Mouse (Mus musculus): ENCODE results near the gene Gm13695. TPM values are rescaled to one million over a fixed set of nuclear protein-coding genes. Genes with fewer than 3 reads are reported as not detected.
A peak's percentile ranks its signal among the peaks of the same experiment; 100 is the strongest.
"Not testable (repeated sequence)": the region's sequence is repeated elsewhere in the genome, so short reads cannot be mapped to it uniquely, and the experiment has no call there.

Gene Gm13695
- total and polyA plus RNA-seq, 2 experiments from 2014 or later: not detected

- H3K9me3 ChIP-seq (ENCODE audit: low read length); H3K9ac ChIP-seq (replicated peaks; ENCODE audit: low read length); H3K4me2 ChIP-seq (ENCODE audit: low read depth, low read length); H3K4me3 ChIP-seq (ENCODE audit: low read length); H3K36me3 ChIP-seq (ENCODE audit: insufficient read depth, low read length); ATAC-seq; DNase-seq (ENCODE audit: low spot score); H3K27ac ChIP-seq; H3K4me1 ChIP-seq (ENCODE audit: insufficient read depth, low read length); H3K27me3 ChIP-seq (ENCODE audit: insufficient read depth, low read length): not testable (repeated sequence)
- no CpG with 5 or more reads among the region's 6 CpGs for WGBS
Observed at GRCm38 (mm10) chr2:83984443-83984842, 17.3 kb downstream of the Gm13695 start, which contains the start of gene Gm13697. Gm13697 (plus strand) TSS chr2:83984743.

GRCm38 (mm10) chr2:83990253-83990652 is 23.1 kb downstream of the Gm13695 start, which contains the start of gene Gm13691:
Gm13691 (plus strand) TSS chr2:83990553.
- H3K9ac ChIP-seq (replicated peaks; ENCODE audit: low read length); H3K36me3 ChIP-seq (ENCODE audit: insufficient read depth, low read length); H3K9me3 ChIP-seq (ENCODE audit: low read length); H3K4me2 ChIP-seq (ENCODE audit: low read depth, low read length); H3K27ac ChIP-seq; H3K4me3 ChIP-seq (ENCODE audit: low read length); ATAC-seq; H3K27me3 ChIP-seq (ENCODE audit: insufficient read depth, low read length); H3K4me1 ChIP-seq (ENCODE audit: insufficient read depth, low read length); DNase-seq (ENCODE audit: low spot score): not testable (repeated sequence)
- no CpG with 5 or more reads among the region's 6 CpGs for WGBS

GRCm38 (mm10) chr2:83993639-83994255 is 26.6 kb downstream of the Gm13695 start:
- not testable (repeated sequence) for DNase-seq (ENCODE audit: low spot score); H3K9ac ChIP-seq (replicated peaks; ENCODE audit: low read length)
- WGBS: 66% methylated on average over 7 of the region's 9 CpGs

GRCm38 (mm10) chr2:83994526-83994925 is 27.4 kb downstream of the Gm13695 start:
- not testable (repeated sequence) for H3K9me3 ChIP-seq (ENCODE audit: low read length); H3K27me3 ChIP-seq (ENCODE audit: insufficient read depth, low read length); DNase-seq (ENCODE audit: low spot score); H3K27ac ChIP-seq; H3K36me3 ChIP-seq (ENCODE audit: insufficient read depth, low read length); ATAC-seq; H3K4me3 ChIP-seq (ENCODE audit: low read length); H3K9ac ChIP-seq (replicated peaks; ENCODE audit: low read length); H3K4me2 ChIP-seq (ENCODE audit: low read depth, low read length); H3K4me1 ChIP-seq (ENCODE audit: insufficient read depth, low read length)
- WGBS: no CpG with 5 or more reads among the region's 3 CpGs

More at GRCm38 (mm10) chr2:83993639-83994255, 26.6 kb downstream of the Gm13695 start:
- not testable (repeated sequence) for ATAC-seq; H3K4me1 ChIP-seq (ENCODE audit: insufficient read depth, low read length); H3K27ac ChIP-seq; H3K27me3 ChIP-seq (ENCODE audit: insufficient read depth, low read length); H3K4me2 ChIP-seq (ENCODE audit: low read depth, low read length); H3K9me3 ChIP-seq (ENCODE audit: low read length); H3K36me3 ChIP-seq (ENCODE audit: insufficient read depth, low read length); H3K4me3 ChIP-seq (ENCODE audit: low read length)

GRCm38 (mm10) chr2:84008913-84009312 is 41.8 kb downstream of the Gm13695 start:
- DNase-seq (ENCODE audit: low spot score): peak; percentile 47
- H3K9ac ChIP-seq (replicated peaks; ENCODE audit: low read length): no peak overlapping the region
- no peaks in the 10 kb centered on the region for H3K9me3 ChIP-seq (ENCODE audit: low read length)
- ATAC-seq: no peak
- no peaks in the 10 kb centered on the region for H3K4me1 ChIP-seq (ENCODE audit: insufficient read depth, low read length)
- TF ChIP-seq CTCF (IDR thresholded peaks at IDR 0.05; ENCODE audit: low read depth): no peak
- H3K36me3 ChIP-seq (ENCODE audit: insufficient read depth, low read length): no peaks in the 10 kb centered on the region
- H3K27ac ChIP-seq: no peak overlapping the region
- H3K4me3 ChIP-seq (ENCODE audit: low read length): no peak overlapping the region
- no peak overlapping the region for H3K4me2 ChIP-seq (ENCODE audit: low read depth, low read length)
- no peaks in the 10 kb centered on the region for H3K27me3 ChIP-seq (ENCODE audit: insufficient read depth, low read length)
- 41% methylated on average over 1 of the region's 1 CpGs for WGBS

- TF ChIP-seq CTCF (IDR thresholded peaks at IDR 0.05; ENCODE audit: low read depth): no peak
- Histone ChIP-seq H3K4me1 (ENCODE audit: insufficient read depth, low read length) (no peaks in the 10 kb centered on the region), H3K4me2 (ENCODE audit: low read depth, low read length) (no peak overlapping the region), H3K9ac (replicated peaks; ENCODE audit: low read length) (no peak overlapping the region), H3K27me3 (ENCODE audit: insufficient read depth, low read length) (no peaks in the 10 kb centered on the region), H3K27ac (no peak overlapping the region), H3K4me3 (ENCODE audit: low read length) (no peak overlapping the region), H3K9me3 (ENCODE audit: low read length) (no peaks in the 10 kb centered on the region), H3K36me3 (ENCODE audit: insufficient read depth, low read length) (no peaks in the 10 kb centered on the region)
- no peak for ATAC-seq
- DNase-seq (ENCODE audit: low spot score): no peak
- 75% methylated on average over 3 of the region's 3 CpGs for WGBS
Observed at GRCm38 (mm10) chr2:84009818-84010217, 42.7 kb downstream of the Gm13695 start.

- Histone ChIP-seq H3K9ac (replicated peaks; ENCODE audit: low read length) (no peak overlapping the region), H3K27ac (no peak overlapping the region), H3K4me2 (ENCODE audit: low read depth, low read length) (no peak overlapping the region), H3K27me3 (ENCODE audit: insufficient read depth, low read length) (no peaks in the 10 kb centered on the region), H3K4me1 (ENCODE audit: insufficient read depth, low read length) (no peaks in the 10 kb centered on the region; the same call in 1 of the 2 replicates), H3K4me3 (ENCODE audit: low read length) (no peak overlapping the region), H3K36me3 (ENCODE audit: insufficient read depth, low read length) (no peaks in the 10 kb centered on the region), H3K9me3 (ENCODE audit: low read length) (no peaks in the 10 kb centered on the region)
- DNase-seq (ENCODE audit: low spot score): no peak
- 78% methylated on average over 6 of the region's 6 CpGs for WGBS
- ATAC-seq: no peak
- TF ChIP-seq CTCF (IDR thresholded peaks at IDR 0.05; ENCODE audit: low read depth): no peak
Observed at GRCm38 (mm10) chr2:84014572-84014971, 47.5 kb downstream of the Gm13695 start.

- H3K4me3 ChIP-seq (ENCODE audit: low read length); DNase-seq (ENCODE audit: low spot score); H3K9ac ChIP-seq (replicated peaks; ENCODE audit: low read length); ATAC-seq; H3K27me3 ChIP-seq (ENCODE audit: insufficient read depth, low read length); H3K9me3 ChIP-seq (ENCODE audit: low read length); H3K27ac ChIP-seq; H3K4me1 ChIP-seq (ENCODE audit: insufficient read depth, low read length); H3K4me2 ChIP-seq (ENCODE audit: low read depth, low read length); H3K36me3 ChIP-seq (ENCODE audit: insufficient read depth, low read length): not testable (repeated sequence)
- WGBS: 74% methylated on average over 5 of the region's 5 CpGs
Observed at GRCm38 (mm10) chr2:84016291-84016690, 49.2 kb downstream of the Gm13695 start.

Measured in hindbrain, postnatal 0 days (tissue).